Mouse (Mus musculus): ENCODE measurements around the gene Trappc6b. TPM values are rescaled to one million over a fixed set of nuclear protein-coding genes. Genes with fewer than 3 reads are reported as not detected.

Gene Trappc6b
- total and polyA plus RNA-seq, 3 experiments = 40.9 to 67.8 (median 42.6) TPM

GRCm38 (mm10) chr12:59021306-59021705 is 40.0 kb downstream of the Trappc6b start:
- no peak overlapping the region for H3K4me2 ChIP-seq (ENCODE audit: insufficient read depth, low read depth, poor library complexity, severe bottlenecking)
- no peak overlapping the region for H3K9ac ChIP-seq (ENCODE audit: insufficient read depth, low read depth)
- no peak overlapping the region for H3K27ac ChIP-seq (ENCODE audit: insufficient read depth, low read depth)
- H3K79me2 ChIP-seq (replicated peaks; ENCODE audit: control insufficient read depth, extremely low read depth, insufficient read depth, poor library complexity, severe bottlenecking) = 0 out of 2 replicates have a peak, but pooled peaks cover 2% of the 10 kb centered on the region
- in situ Hi-C loops (cut with MboI; ENCODE audit: low pct_ligation_motif_present, low pct_unique_long_range_greater_than_20kb, low sequenced_read_pairs) (no loop called here), dilution Hi-C loops (cut with MboI; ENCODE audit: extremely low pct_ligation_motif_present, extremely low pct_unique_long_range_greater_than_20kb, low sequenced_read_pairs) (no loop called here)
- peaks cover 40 to 85% of the 10 kb centered on the region in 2 experiments for H3K36me3 ChIP-seq (replicated peaks in 1 of 2; ENCODE audit: control insufficient read depth in 1 of 2, insufficient read depth in 1 of 2, low read length in 1 of 2)
- TF ChIP-seq SMC3 (IDR thresholded peaks at IDR 0.05; ENCODE audit: low read depth, low read length) (no peak), UBTF (IDR thresholded peaks at IDR 0.05; ENCODE audit: low read depth, low read length) (no peak), E2F4 (IDR thresholded peaks at IDR 0.05; ENCODE audit: insufficient replicate concordance, low read depth, low read length) (no peak)
- H3K4me1 ChIP-seq (ENCODE audit: control insufficient read depth in 1 of 2, insufficient read depth in 2 of 2) = no peaks in the 10 kb centered on the region
- no peak overlapping the region for H3K4me3 ChIP-seq (replicated peaks in 1 of 3; ENCODE audit: low read depth in 2 of 3, low read length in 2 of 3, poor library complexity in 1 of 3)
- DNase-seq (ENCODE audit: extremely low read depth) = no peak
- no peaks in the 10 kb centered on the region for H3K27me3 ChIP-seq (replicated peaks)
- H3K9me3 ChIP-seq (replicated peaks; ENCODE audit: low read length) = no peaks in the 10 kb centered on the region

GRCm38 (mm10) chr12:59019891-59020290 is 41.4 kb downstream of the Trappc6b start:
- H3K27ac ChIP-seq (ENCODE audit: insufficient read depth, low read depth) = no peak overlapping the region
- no peak overlapping the region for H3K9ac ChIP-seq (ENCODE audit: insufficient read depth, low read depth)
- peaks cover 31 to 78% of the 10 kb centered on the region in 2 experiments for H3K36me3 ChIP-seq (replicated peaks in 1 of 2; ENCODE audit: control insufficient read depth in 1 of 2, insufficient read depth in 1 of 2, low read length in 1 of 2)

GRCm38 (mm10) chr12:59017970-59018369 is 43.3 kb downstream of the Trappc6b start:
- TF ChIP-seq NRF1 (IDR thresholded peaks at IDR 0.05; ENCODE audit: low read depth, low read length) (no peak), MEF2A (IDR thresholded peaks at IDR 0.05; ENCODE audit: borderline replicate concordance, low read depth, low read length) (no peak), ZC3H11A (IDR thresholded peaks at IDR 0.05; ENCODE audit: low read depth, low read length) (no peak), JUND (conservative IDR thresholded peaks at IDR 0.05; ENCODE audit: low read depth, low read length) (no peak), MXI1 (IDR thresholded peaks at IDR 0.05; ENCODE audit: low read depth, low read length) (no peak), CHD1 (IDR thresholded peaks at IDR 0.05; ENCODE audit: low read depth, low read length) (no peak), JUN (IDR thresholded peaks at IDR 0.05; ENCODE audit: insufficient read depth, low read depth, low read length) (no peak), E2F4 (IDR thresholded peaks at IDR 0.05; ENCODE audit: insufficient replicate concordance, low read depth, low read length) (no peak)
- DNase-seq (ENCODE audit: extremely low read depth) = no peak
- Histone ChIP-seq H3K9ac (ENCODE audit: insufficient read depth, low read depth) (no peak overlapping the region), H3K4me3 (replicated peaks in 1 of 3; ENCODE audit: low read depth in 2 of 3, low read length in 2 of 3, poor library complexity in 1 of 3) (no peak overlapping the region), H3K9me3 (replicated peaks; ENCODE audit: low read length) (no peaks in the 10 kb centered on the region), H3K4me2 (ENCODE audit: insufficient read depth, low read depth, poor library complexity, severe bottlenecking) (no peak overlapping the region), H3K36me3 (replicated peaks in 1 of 2; ENCODE audit: control insufficient read depth in 1 of 2, insufficient read depth in 1 of 2, low read length in 1 of 2) (peaks cover 25 to 64% of the 10 kb centered on the region in 2 experiments), H3K27me3 (replicated peaks) (no peaks in the 10 kb centered on the region), H3K27ac (ENCODE audit: insufficient read depth, low read depth) (no peak overlapping the region), H3K4me1 (ENCODE audit: control insufficient read depth in 1 of 2, insufficient read depth in 2 of 2) (peaks cover 0 to 6% of the 10 kb centered on the region in 2 experiments; a peak in 2 of 4 replicates), H3K79me2 (replicated peaks; ENCODE audit: control insufficient read depth, extremely low read depth, insufficient read depth, poor library complexity, severe bottlenecking) (peaks cover 12% of the 10 kb centered on the region; the same call in 1 of the 2 replicates)
- dilution Hi-C loops (cut with MboI; ENCODE audit: extremely low pct_ligation_motif_present, extremely low pct_unique_long_range_greater_than_20kb, low sequenced_read_pairs) (no loop called here), in situ Hi-C loops (cut with MboI; ENCODE audit: low pct_ligation_motif_present, low pct_unique_long_range_greater_than_20kb, low sequenced_read_pairs) (no loop called here)

More at GRCm38 (mm10) chr12:59019891-59020290, 41.4 kb downstream of the Trappc6b start:
- Histone ChIP-seq H3K4me2 (ENCODE audit: insufficient read depth, low read depth, poor library complexity, severe bottlenecking) (no peak overlapping the region), H3K4me3 (replicated peaks in 1 of 3; ENCODE audit: low read depth in 2 of 3, low read length in 2 of 3, poor library complexity in 1 of 3) (no peak overlapping the region), H3K4me1 (ENCODE audit: control insufficient read depth in 1 of 2, insufficient read depth in 2 of 2) (peaks cover 0 to 1% of the 10 kb centered on the region in 2 experiments; a peak in 2 of 4 replicates), H3K79me2 (replicated peaks; ENCODE audit: control insufficient read depth, extremely low read depth, insufficient read depth, poor library complexity, severe bottlenecking) (peaks cover 3% of the 10 kb centered on the region; the same call in 1 of the 2 replicates), H3K27me3 (replicated peaks) (no peaks in the 10 kb centered on the region), H3K9me3 (replicated peaks; ENCODE audit: low read length) (no peaks in the 10 kb centered on the region)
- dilution Hi-C loops (cut with MboI; ENCODE audit: extremely low pct_ligation_motif_present, extremely low pct_unique_long_range_greater_than_20kb, low sequenced_read_pairs) = no loop called here
- TF ChIP-seq USF2 (conservative IDR thresholded peaks at IDR 0.05; ENCODE audit: low read depth, low read length) = no peak
- no peak for TF ChIP-seq KAT2A (IDR thresholded peaks at IDR 0.05; ENCODE audit: insufficient replicate concordance, low read length)
- TF ChIP-seq SMC3 (IDR thresholded peaks at IDR 0.05; ENCODE audit: low read depth, low read length) = no peak
- TF ChIP-seq JUND (conservative IDR thresholded peaks at IDR 0.05; ENCODE audit: low read depth, low read length) = no peak
- no peak for DNase-seq (ENCODE audit: extremely low read depth)
- in situ Hi-C loops (cut with MboI; ENCODE audit: low pct_ligation_motif_present, low pct_unique_long_range_greater_than_20kb, low sequenced_read_pairs) = no loop called here
